Mouse (Mus musculus) heart, postnatal 0 days (tissue): ENCODE measurements around the gene Spats2.

Experiments
- CTCF ChIP-seq: IDR thresholded peaks from 2 replicates; pipeline ENCODE4 v1.5.1; 2016; ENCODE audit warnings: antibody characterized with exemption, control low read depth, low read depth
- EP300 ChIP-seq: IDR thresholded peaks from 2 replicates; pipeline ENCODE4 v1.6.1; 2016; ENCODE audit warnings: antibody characterized with exemption, low read depth

DNA sequence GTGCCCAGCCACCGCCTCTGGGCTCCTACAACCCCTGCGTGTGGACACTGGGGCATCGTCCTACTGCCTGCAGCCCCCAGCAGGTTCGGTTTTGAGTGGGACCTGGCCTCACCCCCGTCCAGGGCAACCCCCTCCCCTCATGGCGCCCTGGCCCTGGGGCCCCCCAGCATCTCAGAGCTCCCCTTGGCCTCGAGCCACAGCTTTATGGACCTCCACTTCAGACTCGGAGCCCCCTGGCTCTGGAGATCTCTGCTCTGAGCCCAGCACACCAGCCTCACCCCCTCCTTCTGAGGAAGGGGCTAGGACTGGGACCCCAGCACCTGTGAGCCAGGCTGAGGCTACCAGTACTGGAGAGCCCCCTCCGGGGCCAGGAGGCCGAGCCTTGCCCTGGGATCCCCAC lies 116.3 kb downstream of the Spats2 start:
- no peak for TF ChIP-seq CTCF
- no peak for TF ChIP-seq EP300
